Mouse (Mus musculus): ENCODE measurements around the gene Mbl1.

DNA sequence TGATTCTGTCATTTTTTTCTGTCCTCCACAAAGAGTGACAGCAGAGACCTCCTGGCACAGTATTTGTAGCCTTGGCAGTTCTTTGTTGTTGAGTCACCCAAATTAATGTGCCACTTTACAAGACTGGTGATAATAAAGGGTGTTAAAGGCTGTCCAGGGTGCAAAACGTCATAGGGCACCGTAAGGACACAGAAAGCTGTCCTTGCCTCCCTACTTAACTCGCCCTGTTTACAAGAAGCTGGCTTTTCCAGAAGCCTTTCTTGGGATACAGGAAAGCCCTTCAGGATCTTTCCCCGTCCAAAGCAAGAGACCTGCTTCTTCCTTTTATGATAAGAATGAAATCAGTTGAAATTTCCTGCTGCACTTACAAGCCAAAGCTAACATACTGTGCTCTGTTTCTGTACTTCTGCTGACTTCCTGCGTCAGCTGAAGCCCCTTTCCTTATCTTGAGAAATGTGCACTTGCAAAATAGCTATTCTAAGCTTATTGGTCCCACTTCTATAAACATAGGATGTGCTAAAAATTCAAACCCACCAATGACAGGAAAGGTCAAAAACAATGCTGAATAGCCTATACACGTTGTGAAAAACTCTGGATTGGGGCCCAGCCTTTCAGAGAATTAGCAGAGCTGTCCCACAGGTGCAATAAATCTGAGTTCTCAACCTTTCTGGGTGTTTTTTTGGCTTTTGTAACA lies 46.9 kb downstream of the Mbl1 start:
- TF ChIP-seq EP300 (IDR thresholded peaks at IDR 0.05; ENCODE audit: insufficient read depth, low read depth, low read length), result no peak
- no peak for TF ChIP-seq CTCF (IDR thresholded peaks at IDR 0.05)
- no peak for TF ChIP-seq POLR2A (IDR thresholded peaks at IDR 0.05; ENCODE audit: insufficient read depth, low read depth, low read length)
